Mouse (Mus musculus): ENCODE data around the gene Camta1. TPM values are rescaled to one million over a fixed set of nuclear protein-coding genes. Genes with fewer than 3 reads are reported as not detected.
"Not testable (repeated sequence)": the region's sequence is repeated elsewhere in the genome, so short reads cannot be mapped to it uniquely, and the experiment has no call there.

Camta1 gene
- total RNA-seq, 2 experiments from 2014 or later = 2.9 to 70.2 TPM

- peak; percentile 94 for ATAC-seq (ENCODE audit: poor library complexity, severe bottlenecking)
These were observed 817.4 kb downstream of the Camta1 start, which contains the start of gene Per3 for GRCm38 (mm10) chr4:151044037-151044943. TSS of gene Per3 (minus strand) at chr4:151044665.

GRCm38 (mm10) chr4:151043281-151043680, 818.4 kb downstream of the Camta1 start:
- ATAC-seq (ENCODE audit: poor library complexity, severe bottlenecking) = no peak

- no peak for ATAC-seq (ENCODE audit: poor library complexity, severe bottlenecking)
These were observed 820.2 kb downstream of the Camta1 start for GRCm38 (mm10) chr4:151041506-151041905.

- ATAC-seq (ENCODE audit: poor library complexity, severe bottlenecking) = no peak
These were observed 823.9 kb downstream of the Camta1 start for GRCm38 (mm10) chr4:151037800-151038199.

GRCm38 (mm10) chr4:151036521-151036920, 825.2 kb downstream of the Camta1 start:
- ATAC-seq (ENCODE audit: poor library complexity, severe bottlenecking) = no peak

- ATAC-seq (ENCODE audit: poor library complexity, severe bottlenecking) = peak; percentile 75
These were observed 834.7 kb downstream of the Camta1 start for GRCm38 (mm10) chr4:151027001-151027400.

GRCm38 (mm10) chr4:151024152-151024551, 837.5 kb downstream of the Camta1 start:
- ATAC-seq (ENCODE audit: poor library complexity, severe bottlenecking) = no peak

- not testable (repeated sequence) for ATAC-seq (ENCODE audit: poor library complexity, severe bottlenecking)
These were observed 844.3 kb downstream of the Camta1 start for GRCm38 (mm10) chr4:151017356-151017755.

- no peak for ATAC-seq (ENCODE audit: poor library complexity, severe bottlenecking)
These were observed 845.7 kb downstream of the Camta1 start for GRCm38 (mm10) chr4:151015946-151016345.

- ATAC-seq (ENCODE audit: poor library complexity, severe bottlenecking) = no peak
These were observed 851.4 kb downstream of the Camta1 start for GRCm38 (mm10) chr4:151010316-151010715.

- ATAC-seq (ENCODE audit: poor library complexity, severe bottlenecking) = peak; percentile 73
These were observed 854.7 kb downstream of the Camta1 start for GRCm38 (mm10) chr4:151006945-151007344.

- ATAC-seq (ENCODE audit: poor library complexity, severe bottlenecking) = peak; percentile 79
These were observed 855.9 kb downstream of the Camta1 start for GRCm38 (mm10) chr4:151005656-151006318.

GRCm38 (mm10) chr4:151001397-151001796, 860.3 kb downstream of the Camta1 start:
- no peak for ATAC-seq (ENCODE audit: poor library complexity, severe bottlenecking)

- no peak for ATAC-seq (ENCODE audit: poor library complexity, severe bottlenecking)
These were observed 863.0 kb downstream of the Camta1 start for GRCm38 (mm10) chr4:150998626-150999025.

GRCm38 (mm10) chr4:150996797-150997196, 864.9 kb downstream of the Camta1 start, which contains the start of gene Uts2:
TSS of gene Uts2 (plus strand) at chr4:150997097.
- ATAC-seq (ENCODE audit: poor library complexity, severe bottlenecking) = no peak

GRCm38 (mm10) chr4:150990148-150990547, 871.5 kb downstream of the Camta1 start:
- no peak for ATAC-seq (ENCODE audit: poor library complexity, severe bottlenecking)

GRCm38 (mm10) chr4:150980153-150980552, 881.5 kb downstream of the Camta1 start:
- ATAC-seq (ENCODE audit: poor library complexity, severe bottlenecking) = no peak

GRCm38 (mm10) chr4:150979455-150979854, 882.2 kb downstream of the Camta1 start:
- no peak for ATAC-seq (ENCODE audit: poor library complexity, severe bottlenecking)

- no peak for ATAC-seq (ENCODE audit: poor library complexity, severe bottlenecking)
These were observed 883.3 kb downstream of the Camta1 start for GRCm38 (mm10) chr4:150978156-150978910.

GRCm38 (mm10) chr4:150975145-150975544, 886.5 kb downstream of the Camta1 start:
- ATAC-seq (ENCODE audit: poor library complexity, severe bottlenecking) = no peak

GRCm38 (mm10) chr4:150973264-150973663, 888.4 kb downstream of the Camta1 start:
- ATAC-seq (ENCODE audit: poor library complexity, severe bottlenecking) = no peak
